Comparison of ENCODE assay signal across 17 mouse cellular contexts in the genomic region with DNA sequence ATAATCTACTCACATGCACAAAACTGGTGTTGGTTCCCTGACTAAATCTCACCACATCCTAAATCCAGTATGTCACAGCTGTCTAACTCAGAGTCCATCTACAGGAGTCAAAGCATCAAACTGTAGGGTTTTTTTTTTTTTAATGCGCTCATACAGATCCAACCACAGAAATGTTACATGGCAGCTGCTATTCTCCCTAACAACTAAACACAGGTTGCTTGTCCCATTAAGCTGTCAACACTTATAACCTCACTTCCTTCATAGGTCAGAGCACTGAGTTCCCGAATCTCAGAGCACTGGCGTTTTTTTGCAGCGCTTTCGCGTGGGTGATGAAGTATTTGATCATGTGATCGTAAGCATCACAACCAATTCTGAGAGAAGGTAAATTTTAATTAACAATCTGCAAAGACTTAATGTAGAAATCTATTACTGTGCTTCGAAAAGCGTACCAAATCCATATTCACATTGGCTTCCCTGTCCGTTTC. TPM values are rescaled to one million over a fixed set of nuclear protein-coding genes. Genes with fewer than 3 reads are reported as not detected.
DNase-seq lines count a peak whose midpoint lies in the region; ATAC-seq and TF ChIP-seq lines count a peak whose summit lies in the region.
"Had no signal": no experiment of that assay in that cellular context is flagged by ENCODE, and none has a peak within 500 bp of the region (broad histone marks: within the 10 kb centered on the region; RNA-seq: fewer than 3 reads in every experiment).

No protein-coding gene starts in this region.

- peaks cover 0 to 28% of the 10 kb centered on the region in 2 experiments; a peak in 2 of 4 replicates for H3K36me3 ChIP-seq in MEL (ENCODE audit: control insufficient read depth in 1 of 2, insufficient read depth in 2 of 2, low read length in 2 of 2)
- H3K36me3 ChIP-seq in liver, embryonic 16.5 days (ENCODE audit: control insufficient read depth, insufficient read depth): peaks cover 3% of the 10 kb centered on the region
- H3K36me3 ChIP-seq in hindbrain, embryonic 12.5 days: peaks cover 16% of the 10 kb centered on the region
- H3K36me3 ChIP-seq in limb, embryonic 10.5 days: peaks cover 23% of the 10 kb centered on the region

- peak overlapping the region; percentile 93 for H3K4me2 ChIP-seq in liver, embryonic 16.5 days (ENCODE audit: low read depth, low read length)
- H3K4me2 ChIP-seq in hindbrain, embryonic 12.5 days (replicated peaks): no peak overlapping the region
- H3K4me2 ChIP-seq: forebrain, embryonic 12.5 days; limb, embryonic 15.5 days had no signal

- H3K9ac ChIP-seq in MEL (ENCODE audit: control insufficient read depth, low read depth, low read length, poor library complexity, severe bottlenecking): no peak overlapping the region
- no peak overlapping the region for H3K9ac ChIP-seq in liver, embryonic 16.5 days (ENCODE audit: low read depth, low read length)
- H3K9ac ChIP-seq in hindbrain, embryonic 12.5 days: no peak overlapping the region
- H3K9ac ChIP-seq: forebrain, embryonic 12.5 days; limb, embryonic 15.5 days; midbrain, embryonic 13.5 days had no signal

- ATAC-seq in liver, embryonic 16.5 days (ENCODE audit: low read depth): no peak
- no peak for ATAC-seq in hindbrain, embryonic 12.5 days (ENCODE audit: low FRiP score)
- ATAC-seq: midbrain, embryonic 13.5 days had no signal

- DNase-seq in kidney, postnatal 14 days: peak; percentile 4
- DNase-seq in kidney, adult 18-20 months: no peak
- DNase-seq in B cell, adult 2 months: peak; percentile 37 to 44
- DNase-seq in MEL (ENCODE audit: low read depth, low spot score): peak; percentile 35
- no peak for DNase-seq in limb, embryonic 10.5 days (ENCODE audit: low spot score)
- DNase-seq: cerebellum, adult 2 months; gastrocnemius, postnatal 14 days; kidney, adult 8-10 months; lung, postnatal 10 days; right cerebral cortex, postnatal 25 days had no signal

- peaks cover 5% of the 10 kb centered on the region; the same call in 1 of the 2 replicates for H3K79me2 ChIP-seq in MEL (ENCODE audit: control insufficient read depth, insufficient read depth, low read length, poor library complexity)

- WGBS in liver, embryonic 16.5 days (ENCODE audit: insufficient replicate concordance): 72% methylated on average over 10 of the region's 10 CpGs
- 91% methylated on average over 10 of the region's 10 CpGs for WGBS in hindbrain, embryonic 12.5 days
- 75% methylated on average over 10 of the region's 10 CpGs for WGBS in limb, embryonic 10.5 days

- TF ChIP-seq CTCF in MEL (IDR thresholded peaks at IDR 0.05 in 2 of 3, conservative IDR thresholded peaks at IDR 0.05 in 1 of 3; ENCODE audit: control insufficient read depth in 1 of 3, insufficient read depth in 1 of 3, low read depth in 2 of 3, low read length in 3 of 3, poor library complexity in 1 of 3, severe bottlenecking in 1 of 3): no peak

- peaks cover 3 to 19% of the 10 kb centered on the region in 2 experiments; a peak in 3 of 4 replicates for H3K4me1 ChIP-seq in MEL (ENCODE audit: control insufficient read depth in 1 of 2, insufficient read depth in 2 of 2, low read length in 2 of 2)
- H3K4me1 ChIP-seq in liver, embryonic 16.5 days (ENCODE audit: control insufficient read depth, low read depth, low read length): peaks cover 37% of the 10 kb centered on the region
- peaks cover 16% of the 10 kb centered on the region for H3K4me1 ChIP-seq in hindbrain, embryonic 12.5 days
- H3K4me1 ChIP-seq in limb, embryonic 10.5 days: peaks cover 19% of the 10 kb centered on the region

- TF ChIP-seq RAD21 in MEL (IDR thresholded peaks at IDR 0.05; ENCODE audit: low read depth, low read length): no peak

- no peak for TF ChIP-seq EP300 in MEL (IDR thresholded peaks at IDR 0.05; ENCODE audit: low read depth in 1 of 2, low read length in 2 of 2)

- H3K9me3 ChIP-seq in MEL (replicated peaks; ENCODE audit: insufficient read depth, low read length): no peaks in the 10 kb centered on the region
- H3K9me3 ChIP-seq in liver, embryonic 16.5 days (replicated peaks; ENCODE audit: control insufficient read depth, low read length): no peaks in the 10 kb centered on the region
- H3K9me3 ChIP-seq in hindbrain, embryonic 12.5 days (replicated peaks): no peaks in the 10 kb centered on the region
- no peaks in the 10 kb centered on the region for H3K9me3 ChIP-seq in limb, embryonic 10.5 days (replicated peaks)
- H3K9me3 ChIP-seq: forebrain, embryonic 12.5 days; hindbrain, embryonic 10.5 days; limb, embryonic 15.5 days; midbrain, embryonic 13.5 days had no signal

- no peak overlapping the region for H3K4me3 ChIP-seq in MEL (ENCODE audit: control insufficient read depth in 1 of 2, insufficient read depth in 1 of 2, low read depth in 2 of 2, low read length in 2 of 2)
- H3K4me3 ChIP-seq in liver, embryonic 16.5 days (ENCODE audit: low read depth, low read length): no peak overlapping the region
- H3K4me3 ChIP-seq in hindbrain, embryonic 12.5 days: no peak overlapping the region
- H3K4me3 ChIP-seq in limb, embryonic 10.5 days: no peak overlapping the region
- H3K4me3 ChIP-seq: forebrain, embryonic 12.5 days; limb, embryonic 15.5 days had no signal

- H3K27ac ChIP-seq in MEL (ENCODE audit: control insufficient read depth, low read depth, low read length): no peak overlapping the region
- peak overlapping the region; percentile 100 for H3K27ac ChIP-seq in liver, embryonic 16.5 days (ENCODE audit: low read length)
- no peak overlapping the region for H3K27ac ChIP-seq in hindbrain, embryonic 12.5 days
- no peak overlapping the region for H3K27ac ChIP-seq in limb, embryonic 10.5 days
- H3K27ac ChIP-seq: forebrain, embryonic 12.5 days; hindbrain, embryonic 10.5 days; limb, embryonic 15.5 days; midbrain, embryonic 13.5 days; stomach, postnatal 0 days had no signal

- no peak for TF ChIP-seq POLR2A in MEL (IDR thresholded peaks at IDR 0.05; ENCODE audit: control insufficient read depth in 1 of 2, insufficient read depth in 1 of 2, low read depth in 1 of 2, low read length in 2 of 2, poor library complexity in 1 of 2)

- H3K27me3 ChIP-seq in MEL (ENCODE audit: control insufficient read depth in 1 of 2, insufficient read depth in 2 of 2, low read length in 2 of 2): no peaks in the 10 kb centered on the region
- H3K27me3 ChIP-seq in liver, embryonic 16.5 days (ENCODE audit: control insufficient read depth, insufficient read depth, low read depth, low read length): no peaks in the 10 kb centered on the region
- no peaks in the 10 kb centered on the region for H3K27me3 ChIP-seq in hindbrain, embryonic 12.5 days
- H3K27me3 ChIP-seq in limb, embryonic 10.5 days (ENCODE audit: low read depth, poor library complexity, severe bottlenecking): no peaks in the 10 kb centered on the region
- H3K27me3 ChIP-seq: forebrain, embryonic 12.5 days; limb, embryonic 15.5 days; midbrain, embryonic 13.5 days had no signal

TF ChIP-seq in MEL, 35 proteins besides CTCF, POLR2A, EP300 and RAD21:
- TF ChIP-seq ZC3H11A (IDR thresholded peaks at IDR 0.05; ENCODE audit: low read depth, low read length) (no peak), GATA1 (IDR thresholded peaks at IDR 0.05; ENCODE audit: low read depth, low read length) (no peak), ZNF384 (IDR thresholded peaks at IDR 0.05; ENCODE audit: low read depth, low read length) (peak; percentile 37; the same call in 1 of the 2 replicates), CHD1 (IDR thresholded peaks at IDR 0.05; ENCODE audit: low read depth, low read length) (no peak), ETS1 (IDR thresholded peaks at IDR 0.05; ENCODE audit: low read depth, low read length) (no peak), ZKSCAN1 (IDR thresholded peaks at IDR 0.05; ENCODE audit: low read depth, low read length) (no peak), NELFE (IDR thresholded peaks at IDR 0.05; ENCODE audit: low read depth, low read length) (no peak)

RNA-seq across cellular contexts. Expression of a gene that starts 1.9 kb away (rescaled TPM):
- total RNA-seq in MEL (2012; rRNA removed): 18.8 and 21.1 TPM in 2 replicates
- polyA plus RNA-seq in MEL (2012; ENCODE audit: insufficient read depth in 1 of 2, insufficient read length in 2 of 2, low read depth in 1 of 2, low replicate concordance in 2 of 2, missing spikeins in 1 of 2): 10 to 100 TPM in 1 of 2 experiments, not detected in 1; 22.2 TPM
- 41.6 and 44.0 TPM in 2 replicates for polyA plus RNA-seq in liver, embryonic 16.5 days (2015; fragmentation: Nextera tagmentation; extraction: Ambion mirVana)
- 63.6 and 65.3 TPM in 2 replicates for polyA plus RNA-seq in hindbrain, embryonic 12.5 days (2016; fragmentation: Nextera tagmentation; extraction: Ambion mirVana)
- 75.3 and 84.8 TPM in 2 replicates for polyA plus RNA-seq in limb, embryonic 10.5 days (2016; fragmentation: Nextera tagmentation; extraction: Ambion mirVana)

RNA-seq across cellular contexts. Expression of a gene that starts 50.4 kb away (rescaled TPM):
- total RNA-seq in MEL (2012; rRNA removed): 74.9 and 94.1 TPM in 2 replicates
- polyA plus RNA-seq in MEL (2012; ENCODE audit: insufficient read depth in 1 of 2, insufficient read length in 2 of 2, low read depth in 1 of 2, low replicate concordance in 2 of 2, missing spikeins in 1 of 2): 10 to 100 TPM in 1 of 2 experiments, not detected in 1; 73.5 TPM
- 46.0 and 49.5 TPM in 2 replicates for polyA plus RNA-seq in liver, embryonic 16.5 days (2015; fragmentation: Nextera tagmentation; extraction: Ambion mirVana)
- 131 and 140 TPM in 2 replicates for polyA plus RNA-seq in hindbrain, embryonic 12.5 days (2016; fragmentation: Nextera tagmentation; extraction: Ambion mirVana)
- 76.7 and 89.2 TPM in 2 replicates for polyA plus RNA-seq in limb, embryonic 10.5 days (2016; fragmentation: Nextera tagmentation; extraction: Ambion mirVana)

Comparison
In these comparisons a context has a peak if more than half of its experiments do, and no peak if none do; other contexts are left out.
1. DNase-seq: peak in kidney, postnatal 14 days (single experiment), B cell, adult 2 months (2 of 2) and MEL (single experiment); none in kidney, adult 18-20 months (single experiment) and limb, embryonic 10.5 days (single experiment).